Mouse (Mus musculus) spleen, adult 2 months (tissue): ENCODE results near the gene Exoc6. TPM values are rescaled to one million over a fixed set of nuclear protein-coding genes. Genes with fewer than 3 reads are reported as not detected.

Experiments
- DNase-seq, 2 experiments: peaks; one replicate each; pipeline versions ENCODE4 v3.0.0 to v3.0.0-alpha.2; 2012 to 2021; ENCODE audit warnings: low spot score in 2 of 2, low read depth in 1 of 2
- H3K27ac ChIP-seq: fragments of 200-500 bp; 2 replicates; pipeline ENCODE4 v1.5.1; 2012; ENCODE audit warnings: low read length, inconsistent platforms; ENCODE audit not compliant: insufficient read depth
- H3K27me3 ChIP-seq: fragments of 200-500 bp; 2 replicates; pipeline ENCODE4 v1.6.1; 2012; ENCODE audit warnings: mild to moderate bottlenecking, moderate library complexity, low read length, inconsistent platforms; ENCODE audit not compliant: control insufficient read depth, insufficient read depth
- H3K36me3 ChIP-seq: fragments of 200-500 bp; 2 replicates; pipeline ENCODE4 v1.6.1; 2012; ENCODE audit warnings: mild to moderate bottlenecking, low read length, inconsistent platforms; ENCODE audit not compliant: control insufficient read depth, insufficient read depth
- H3K4me1 ChIP-seq: fragments of 200-500 bp; 2 replicates; pipeline ENCODE4 v1.6.1; 2011; ENCODE audit warnings: inconsistent platforms; ENCODE audit not compliant: control insufficient read depth, insufficient read depth, insufficient read length
- H3K4me3 ChIP-seq: fragments of 200-500 bp; 2 replicates; pipeline ENCODE4 v1.5.1; 2011; ENCODE audit warnings: mild to moderate bottlenecking, inconsistent platforms; ENCODE audit not compliant: insufficient read depth, insufficient read length; ENCODE audit errors: extremely low read depth
- CTCF ChIP-seq: fragments of 200-500 bp; IDR thresholded peaks from 2 replicates; pipeline ENCODE4 v1.5.1; 2011; ENCODE audit warnings: mild to moderate bottlenecking, inconsistent platforms; ENCODE audit not compliant: insufficient read depth, insufficient read length, insufficient replicate concordance; ENCODE audit errors: extremely low read depth
- POLR2A ChIP-seq: fragments of 200-500 bp; IDR thresholded peaks from 2 replicates; pipeline ENCODE4 v1.6.1; 2011; ENCODE audit warnings: low read depth, low read length, inconsistent platforms
- WGBS: fragments of 180-500 bp; shearing (Covaris S2); methylation state at CpG from one replicate; pipeline ENCODE4 v1.1.7; 2018; 5-methylcytosine and 5-hydroxymethylcytosine counted together
- polyA plus RNA-seq: library from polyadenylated mRNA; depleted of rRNA; stranded (reverse); fragments of >200 nt; gene quantifications from 2 replicates; pipeline ENCODE4 v1.2.3, GENCODE M21; 2012

Gene Exoc6
- polyA plus RNA-seq, 1 experiment = 8.6 TPM

- no peak for TF ChIP-seq POLR2A
- TF ChIP-seq CTCF = no peak
- no peak for DNase-seq
- H3K4me1 ChIP-seq = no peaks in the 10 kb centered on the region
- H3K27ac ChIP-seq = no peak overlapping the region
- H3K4me3 ChIP-seq = no peak overlapping the region
- H3K27me3 ChIP-seq = no peaks in the 10 kb centered on the region
- no peaks in the 10 kb centered on the region for H3K36me3 ChIP-seq
- 67% methylated on average over 12 of the region's 12 CpGs for WGBS
Observed at GRCm38 (mm10) chr19:37673393-37673792, 123.2 kb downstream of the Exoc6 start.

- no peaks in the 10 kb centered on the region for H3K4me1 ChIP-seq
- WGBS = 91% methylated on average over 6 of the region's 6 CpGs
- H3K27ac ChIP-seq = no peak within 1 kb of the TSS
- peaks cover 32% of the 10 kb centered on the region for H3K36me3 ChIP-seq
- no peaks in the 10 kb centered on the region for H3K27me3 ChIP-seq
- TF ChIP-seq CTCF = no peak
- no peak for TF ChIP-seq POLR2A
- no peak for DNase-seq
- no peak within 1 kb of the TSS for H3K4me3 ChIP-seq
Observed at GRCm38 (mm10) chr19:37685281-37685680, 135.1 kb downstream of the Exoc6 start, which contains the start of gene Cyp26c1. Gene Cyp26c1, plus strand, starts transcription at chr19:37685581.

- 91% methylated on average over 23 of the region's 23 CpGs for WGBS
- no peaks in the 10 kb centered on the region for H3K27me3 ChIP-seq
- no peak overlapping the region for H3K27ac ChIP-seq
- H3K4me3 ChIP-seq = no peak overlapping the region
- H3K4me1 ChIP-seq = no peaks in the 10 kb centered on the region
- TF ChIP-seq CTCF = no peak
- TF ChIP-seq POLR2A = no peak
- DNase-seq = no peak
- H3K36me3 ChIP-seq = peaks cover 33% of the 10 kb centered on the region
Observed at GRCm38 (mm10) chr19:37686347-37686746, 136.1 kb downstream of the Exoc6 start.

- Histone ChIP-seq H3K4me1 (no peaks in the 10 kb centered on the region), H3K4me3 (no peak overlapping the region), H3K27me3 (no peaks in the 10 kb centered on the region), H3K27ac (no peak overlapping the region), H3K36me3 (peaks cover 33% of the 10 kb centered on the region)
- no peak for DNase-seq
- TF ChIP-seq POLR2A (no peak), CTCF (no peak)
- 86% methylated on average over 62 of the region's 62 CpGs for WGBS
Observed at GRCm38 (mm10) chr19:37686941-37687850, 137.0 kb downstream of the Exoc6 start.

GRCm38 (mm10) chr19:37689478-37689877 lies 139.3 kb downstream of the Exoc6 start:
- 69% methylated on average over 5 of the region's 5 CpGs for WGBS
- Histone ChIP-seq H3K27me3 (peaks cover 5% of the 10 kb centered on the region; the same call in 1 of the 2 replicates), H3K36me3 (peaks cover 16% of the 10 kb centered on the region), H3K27ac (no peak overlapping the region), H3K4me3 (no peak overlapping the region), H3K4me1 (peaks cover 3% of the 10 kb centered on the region; the same call in 1 of the 2 replicates)
- DNase-seq = no peak
- TF ChIP-seq POLR2A (no peak), CTCF (no peak)

GRCm38 (mm10) chr19:37690716-37691115 lies 140.5 kb downstream of the Exoc6 start:
- Histone ChIP-seq H3K4me3 (no peak overlapping the region), H3K27ac (no peak overlapping the region), H3K27me3 (peaks cover 8% of the 10 kb centered on the region; the same call in 1 of the 2 replicates), H3K36me3 (peaks cover 12% of the 10 kb centered on the region; the same call in 1 of the 2 replicates), H3K4me1 (peaks cover 3% of the 10 kb centered on the region; the same call in 1 of the 2 replicates)
- TF ChIP-seq CTCF (no peak), POLR2A (no peak)
- no peak for DNase-seq
- WGBS = 76% methylated on average over 29 of the region's 29 CpGs

GRCm38 (mm10) chr19:37692879-37693278 lies 142.7 kb downstream of the Exoc6 start:
- Histone ChIP-seq H3K4me3 (peak overlapping the region; percentile 22; the same call in 1 of the 2 replicates), H3K36me3 (0 out of 2 replicates have a peak, but pooled peaks cover 1% of the 10 kb centered on the region), H3K4me1 (peaks cover 5% of the 10 kb centered on the region), H3K27me3 (peaks cover 27% of the 10 kb centered on the region), H3K27ac (no peak overlapping the region)
- DNase-seq = no peak
- no peak for TF ChIP-seq POLR2A
- no peak for TF ChIP-seq CTCF
- 4% methylated on average over 40 of the region's 40 CpGs for WGBS
